Mouse (Mus musculus): ENCODE data around the gene Dirc2.

The Dirc2 gene

GRCm38 (mm10) chr16:35691606-35692005 lies 77.5 kb downstream of the Dirc2 start:
- no peak for DNase-seq (ENCODE audit: extremely low read depth, insufficient read length, low spot score)

GRCm38 (mm10) chr16:35686491-35686890 lies 82.7 kb downstream of the Dirc2 start:
- no peak for DNase-seq (ENCODE audit: extremely low read depth, insufficient read length, low spot score)

GRCm38 (mm10) chr16:35685027-35685426 lies 84.1 kb downstream of the Dirc2 start:
- DNase-seq (ENCODE audit: extremely low read depth, insufficient read length, low spot score) = no peak

- DNase-seq (ENCODE audit: extremely low read depth, insufficient read length, low spot score) = no peak
Measured at GRCm38 (mm10) chr16:35681327-35682108, 87.6 kb downstream of the Dirc2 start.

- no peak for DNase-seq (ENCODE audit: extremely low read depth, insufficient read length, low spot score)
Measured at GRCm38 (mm10) chr16:35678476-35678875, 90.7 kb downstream of the Dirc2 start.

GRCm38 (mm10) chr16:35677511-35678113 lies 91.5 kb downstream of the Dirc2 start:
- no peak for DNase-seq (ENCODE audit: extremely low read depth, insufficient read length, low spot score)

- no peak for DNase-seq (ENCODE audit: extremely low read depth, insufficient read length, low spot score)
Measured at GRCm38 (mm10) chr16:35664847-35665246, 104.3 kb downstream of the Dirc2 start.

GRCm38 (mm10) chr16:35663831-35664414 lies 105.2 kb downstream of the Dirc2 start:
- DNase-seq (ENCODE audit: extremely low read depth, insufficient read length, low spot score) = no peak

GRCm38 (mm10) chr16:35660222-35660621 lies 108.9 kb downstream of the Dirc2 start:
- no peak for DNase-seq (ENCODE audit: extremely low read depth, insufficient read length, low spot score)

- DNase-seq (ENCODE audit: extremely low read depth, insufficient read length, low spot score) = no peak
Measured at GRCm38 (mm10) chr16:35653951-35654350, 115.2 kb downstream of the Dirc2 start.

GRCm38 (mm10) chr16:35652706-35653105 lies 116.5 kb downstream of the Dirc2 start:
- no peak for DNase-seq (ENCODE audit: extremely low read depth, insufficient read length, low spot score)

- no peak for DNase-seq (ENCODE audit: extremely low read depth, insufficient read length, low spot score)
Measured at GRCm38 (mm10) chr16:35652206-35652605, 117.0 kb downstream of the Dirc2 start.

GRCm38 (mm10) chr16:35648862-35649261 lies 120.3 kb downstream of the Dirc2 start:
- no peak for DNase-seq (ENCODE audit: extremely low read depth, insufficient read length, low spot score)

Data from 3134 (cell line).